Mouse (Mus musculus) neutrophil, adult 65 days (primary cell): ENCODE results near the gene Tmem40. TPM values are rescaled to one million over a fixed set of nuclear protein-coding genes. Genes with fewer than 3 reads are reported as not detected.

Source experiments
- total RNA-seq: library from RNA; stranded (reverse); gene quantifications from 2 replicates; pipeline ENCODE4 v1.2.4, GENCODE M21; 2023

Gene Tmem40
- 93.6 and 100 TPM in 2 replicates for total RNA-seq

GRCm38 (mm10) chr6:115761995-115762756, at the start of gene Tmem40:
Gene Tmem40, minus strand, starts transcription at chr6:115762410.

GRCm38 (mm10) chr6:115808488-115809231, 46.5 kb upstream of the Tmem40 start, which contains the start of gene Rpl32:
Gene Rpl32, minus strand, starts transcription at chr6:115808747.

GRCm38 (mm10) chr6:115774501-115774921, 12.3 kb upstream of the Tmem40 start, which contains the start of gene Cand2:
Gene Cand2, plus strand, starts transcription at chr6:115774538.

Other genes starting within 250 kb of the Tmem40 start
- 1.8 and 2.2 TPM in 2 replicates for gene Tsen2, start 217.7 kb downstream of the Tmem40 start, total RNA-seq
- not detected in 2 replicates for gene Mkrn2os, start 169.8 kb downstream of the Tmem40 start, total RNA-seq
- gene Mkrn2, start 160.5 kb downstream of the Tmem40 start, total RNA-seq: 17.4 and 19.0 TPM in 2 replicates
- 377 and 583 TPM in 2 replicates for gene Raf1, start 85.8 kb downstream of the Tmem40 start, total RNA-seq
- gene Cand2, start 12.1 kb upstream of the Tmem40 start, total RNA-seq: 0.27 and 0.60 TPM in 2 replicates
- 502 and 689 TPM in 2 replicates for gene Rpl32, start 46.3 kb upstream of the Tmem40 start, total RNA-seq
- gene Efcab12, start 76.0 kb upstream of the Tmem40 start, total RNA-seq: not detected in 2 replicates
- gene Mbd4, start 91.0 kb upstream of the Tmem40 start, total RNA-seq: 7.6 and 14.3 TPM in 2 replicates
- gene Ift122, start 91.1 kb upstream of the Tmem40 start, total RNA-seq: 1.1 and 2.5 TPM in 2 replicates
- gene Rho, start 169.3 kb upstream of the Tmem40 start, total RNA-seq: not detected in 2 replicates
- gene H1foo, start 182.5 kb upstream of the Tmem40 start, total RNA-seq: not detected in 2 replicates
- 80.6 and 117 TPM in 2 replicates for gene Plxnd1, start 232.6 kb upstream of the Tmem40 start, total RNA-seq